Mouse (Mus musculus) thymus, postnatal 4 days (tissue): ENCODE data around the gene Sec24c.
"Not testable (repeated sequence)": the region's sequence is repeated elsewhere in the genome, so short reads cannot be mapped to it uniquely, and the experiment has no call there.

ENCODE experiments used
- DNase-seq: peaks from one replicate; pipeline ENCODE4 v3.0.0; 2021

The Sec24c gene

GRCm38 (mm10) chr14:20674064-20674833 is at the start of gene Sec24c:
TSS of gene Sec24c (plus strand) at chr14:20674308.
- peak; percentile 100 for DNase-seq

DNA sequence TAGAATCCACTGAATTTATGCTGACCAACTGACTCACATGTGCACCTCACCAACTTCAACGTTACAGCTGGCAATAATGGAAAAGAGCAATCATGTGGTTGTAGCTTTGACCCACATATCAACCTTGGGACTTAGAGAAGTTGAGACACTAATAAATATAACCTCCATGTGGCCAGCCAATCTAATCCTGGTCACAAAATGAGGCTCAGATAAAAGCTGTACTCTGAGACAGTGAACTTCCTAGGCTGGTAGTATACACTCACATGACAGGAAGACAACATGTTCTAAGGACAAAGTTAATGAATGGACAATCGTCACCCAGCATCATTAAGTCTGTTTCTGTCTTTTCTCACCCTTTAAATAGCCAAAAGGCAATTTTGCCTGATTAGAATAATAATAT is 47.7 kb upstream of the Sec24c start:
- no peak for DNase-seq

GRCm38 (mm10) chr14:20626971-20627370 is 47.1 kb upstream of the Sec24c start:
- no peak for DNase-seq

DNA sequence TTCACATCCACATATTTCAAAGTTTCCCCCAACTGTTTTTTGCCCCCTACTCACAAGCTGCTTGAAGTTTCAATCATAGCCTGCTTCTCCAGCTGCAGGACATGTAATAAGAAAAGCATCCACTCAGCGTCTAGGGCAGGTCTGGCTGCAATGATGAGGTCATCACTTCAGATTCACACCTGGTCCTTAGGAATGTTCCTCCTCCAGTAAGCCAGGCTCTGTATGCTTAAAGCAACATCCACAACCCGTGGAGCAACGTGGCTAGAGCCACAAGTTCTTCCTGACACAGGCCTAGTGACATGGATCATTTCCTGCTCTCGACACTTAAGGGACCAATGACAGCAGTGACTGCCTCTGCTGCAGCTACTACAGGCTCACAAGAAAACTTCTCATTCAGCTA is 42.9 kb upstream of the Sec24c start:
- no peak for DNase-seq

DNA sequence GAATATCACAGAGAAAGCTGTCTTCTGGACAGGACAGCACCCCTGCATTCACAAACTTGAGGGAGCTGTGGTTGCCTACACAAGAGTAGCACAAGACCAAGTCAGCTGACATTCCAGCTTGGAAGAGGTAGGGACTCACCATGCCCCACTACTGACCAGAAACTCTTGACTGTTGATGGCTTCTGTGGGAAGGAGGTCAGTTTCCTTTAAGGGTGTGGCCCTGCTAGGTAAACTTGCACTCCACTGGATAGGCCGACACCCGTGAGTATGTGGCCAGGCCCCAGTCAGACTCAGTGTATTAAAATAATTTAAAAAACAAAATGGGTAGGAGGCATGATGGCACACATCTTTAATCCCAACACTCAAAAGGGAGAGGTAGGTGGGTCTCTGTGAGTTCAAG is 38.6 kb upstream of the Sec24c start:
- DNase-seq: no peak

DNA sequence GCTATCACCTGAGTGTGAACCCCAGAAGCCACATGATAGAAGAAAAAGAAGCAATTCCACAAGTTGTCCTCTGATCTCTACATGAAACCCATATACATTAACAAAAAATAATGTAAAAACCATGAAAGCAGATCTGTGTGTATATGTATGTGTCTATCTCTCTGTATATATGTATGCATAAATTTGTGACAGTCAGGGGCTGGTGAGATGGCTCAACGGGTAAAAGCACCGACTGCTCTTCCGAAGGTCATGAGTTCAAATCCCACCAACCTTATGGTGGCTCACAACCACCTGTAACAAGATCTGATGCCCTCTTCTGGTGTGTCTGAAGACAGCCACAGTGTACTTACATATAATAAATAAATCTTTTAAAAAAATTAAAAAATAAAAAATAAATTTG is 37.1 kb upstream of the Sec24c start:
- DNase-seq: not testable (repeated sequence)

- no peak for DNase-seq
Measured at GRCm38 (mm10) chr14:20637818-20638574, 36.1 kb upstream of the Sec24c start.

DNA sequence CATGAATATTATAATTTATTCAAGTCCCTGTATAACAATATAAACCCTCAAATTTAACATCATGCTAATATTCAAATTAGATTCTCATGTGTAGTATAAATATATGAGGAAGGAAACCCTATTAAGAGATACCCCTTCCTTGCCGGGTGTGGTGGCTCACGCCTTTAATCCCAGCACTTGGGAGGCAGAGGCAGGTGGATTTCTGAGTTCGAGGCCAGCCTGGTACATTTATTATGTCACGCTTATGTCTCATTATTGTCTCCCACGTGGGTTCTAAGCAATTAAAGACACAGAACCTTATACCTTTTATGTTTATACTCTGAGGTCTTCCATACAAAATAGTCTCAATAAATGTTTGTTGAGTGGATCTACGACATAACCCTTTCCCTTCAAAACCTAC is 35.4 kb upstream of the Sec24c start:
- no peak for DNase-seq

DNA sequence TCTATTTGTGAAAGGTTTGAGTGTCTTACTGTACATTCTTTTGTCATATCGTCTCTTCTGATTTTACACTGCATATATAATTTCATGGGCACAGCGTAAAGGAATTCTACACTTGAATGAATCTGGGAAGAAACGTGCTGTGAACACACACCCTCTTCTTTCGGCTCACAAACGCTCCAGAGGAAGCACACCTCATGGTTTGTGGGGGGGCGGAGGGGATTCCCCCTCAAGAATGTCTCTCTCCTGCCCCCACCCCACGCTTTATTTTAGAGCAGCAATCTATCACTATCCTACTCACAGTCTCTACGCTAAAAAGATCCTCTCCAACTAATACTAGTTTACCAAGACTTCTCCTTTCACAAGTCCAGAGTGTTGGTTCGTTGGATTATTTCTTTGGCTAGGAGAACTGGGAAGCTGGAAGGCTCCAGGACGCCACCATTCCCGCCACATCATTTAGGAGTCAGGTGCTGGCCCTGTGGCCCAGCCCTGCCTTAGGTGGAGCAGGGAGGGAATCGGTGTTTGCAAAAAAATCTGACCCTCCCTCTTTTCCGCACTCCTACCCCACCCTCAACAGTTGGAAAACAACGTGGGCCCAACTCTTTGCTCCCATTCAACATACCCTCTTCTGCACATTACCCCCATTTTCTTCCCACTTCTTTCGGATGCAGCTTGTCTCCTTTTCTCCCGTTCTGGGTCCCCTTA is 34.0 kb upstream of the Sec24c start:
- DNase-seq: peak; percentile 79

DNA sequence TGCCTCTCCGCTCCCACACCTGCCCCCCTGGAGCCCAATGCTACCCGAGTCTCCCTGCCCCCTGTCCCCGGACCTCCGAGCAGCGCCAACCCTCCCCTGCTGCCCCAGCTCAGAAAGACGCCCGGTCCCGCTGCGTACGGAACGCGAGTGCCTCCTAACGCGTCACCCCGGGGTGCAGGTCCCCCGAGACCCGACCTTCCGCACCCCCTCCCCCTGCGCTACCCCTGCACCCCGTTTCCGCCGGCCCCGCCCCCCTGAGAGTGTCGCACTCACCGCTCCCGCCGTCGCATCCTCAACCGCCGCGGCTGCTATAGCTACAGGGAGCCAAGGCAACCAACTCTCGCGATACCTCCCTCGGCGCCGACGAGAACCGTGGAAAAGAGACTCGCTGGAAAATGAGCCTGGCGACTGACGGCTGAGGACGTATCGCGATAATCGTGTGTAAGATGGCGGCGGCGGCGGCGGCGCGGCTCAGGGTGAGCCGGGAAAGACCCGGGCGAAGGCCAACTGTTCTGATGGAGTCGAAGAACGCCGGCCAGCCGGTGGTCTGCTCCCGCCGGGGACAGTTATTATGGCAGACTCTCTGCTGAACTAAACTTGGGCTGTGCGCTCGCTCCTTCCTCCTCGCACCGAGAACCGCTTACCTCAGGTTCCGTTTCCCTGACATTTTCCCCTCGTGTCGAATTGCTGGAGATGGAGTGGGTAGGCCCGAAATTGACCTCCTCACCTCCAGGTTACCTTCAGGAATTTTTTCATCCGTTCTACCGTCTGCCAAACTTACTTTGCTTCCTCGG is 33.3 kb upstream of the Sec24c start, which contains the start of gene Usp54:
Gene Usp54 (minus strand): TSS at position 420 of the 794 bp plus-strand sequence.
- DNase-seq: peak; percentile 100

DNA sequence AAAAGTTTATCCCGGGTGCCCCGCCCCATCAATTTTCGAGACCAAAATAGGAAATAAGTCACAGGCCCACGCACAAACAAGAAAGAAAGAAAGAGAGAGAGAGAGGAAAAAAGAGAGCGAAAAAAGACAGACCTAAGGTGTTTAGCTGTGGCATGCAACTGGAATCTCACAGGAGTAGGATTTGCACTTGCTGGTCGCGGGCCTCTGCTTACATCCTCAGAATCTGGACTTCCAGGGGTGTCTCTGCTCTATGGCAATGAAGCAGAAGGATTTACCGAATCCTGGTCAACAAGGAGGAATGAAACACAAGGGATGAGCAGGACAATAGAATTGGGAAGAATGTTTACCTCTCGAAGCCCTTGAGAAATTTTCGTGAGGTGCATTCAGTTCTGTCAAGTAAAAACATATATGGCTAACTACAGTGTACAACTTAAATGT is 32.7 kb upstream of the Sec24c start:
- DNase-seq: no peak

DNA sequence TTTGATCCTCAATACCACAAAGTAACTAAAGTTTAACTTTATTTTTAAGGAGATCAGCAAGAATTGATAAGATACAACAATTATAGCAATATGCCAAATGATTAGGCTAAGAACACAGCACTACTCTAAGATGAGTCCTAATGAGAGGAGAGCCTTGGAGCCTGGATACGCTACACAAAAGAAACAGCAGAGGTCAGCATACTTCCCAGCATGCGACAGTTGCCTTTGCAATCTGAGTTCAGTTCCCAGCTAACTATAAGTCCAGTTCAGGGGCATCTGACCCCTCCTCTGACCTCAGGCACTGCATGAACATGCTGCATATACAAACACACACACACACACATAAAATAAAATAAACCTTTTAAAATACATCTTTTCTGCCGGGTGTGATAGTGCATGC is 28.6 kb upstream of the Sec24c start:
- DNase-seq: no peak

DNA sequence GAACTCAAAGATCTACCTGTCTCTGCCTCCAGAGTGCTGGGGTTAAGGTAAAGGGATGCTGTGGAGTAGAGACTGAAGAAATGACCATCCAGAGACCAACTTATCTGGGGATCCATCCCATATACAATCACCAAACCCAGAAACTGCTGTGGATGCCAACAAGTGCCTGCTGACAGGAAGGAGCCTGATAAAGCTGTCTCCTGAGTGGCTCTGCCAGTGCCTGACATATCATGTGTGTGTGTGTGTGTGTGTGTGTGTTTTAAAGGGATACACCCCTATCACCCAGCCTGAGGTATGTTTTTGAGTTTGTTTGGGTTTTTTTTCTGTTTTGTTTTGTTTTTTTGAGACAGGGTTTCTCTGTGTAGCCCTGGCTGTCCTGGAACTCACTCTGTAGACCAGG is 27.7 kb upstream of the Sec24c start:
- DNase-seq: no peak

DNA sequence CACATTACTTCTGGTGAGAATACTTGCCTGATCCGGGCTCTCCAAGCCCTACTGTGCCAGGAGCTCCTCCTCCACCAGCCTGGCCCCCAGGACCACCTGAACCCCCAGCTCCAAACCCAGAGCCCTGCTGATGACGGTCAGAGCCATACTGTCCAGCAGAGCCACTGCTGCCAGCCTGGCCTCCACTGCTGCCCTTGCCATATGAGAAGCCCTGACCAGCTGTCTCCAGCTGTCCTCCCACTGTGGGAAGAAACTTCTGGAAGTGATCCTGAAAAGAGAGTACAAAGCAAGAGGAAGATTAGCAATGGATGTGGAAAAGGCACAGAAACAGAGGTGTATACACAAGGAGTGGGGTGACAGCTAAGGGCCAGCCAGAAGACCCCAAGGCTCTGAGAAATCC is 23.1 kb upstream of the Sec24c start:
- no peak for DNase-seq

DNA sequence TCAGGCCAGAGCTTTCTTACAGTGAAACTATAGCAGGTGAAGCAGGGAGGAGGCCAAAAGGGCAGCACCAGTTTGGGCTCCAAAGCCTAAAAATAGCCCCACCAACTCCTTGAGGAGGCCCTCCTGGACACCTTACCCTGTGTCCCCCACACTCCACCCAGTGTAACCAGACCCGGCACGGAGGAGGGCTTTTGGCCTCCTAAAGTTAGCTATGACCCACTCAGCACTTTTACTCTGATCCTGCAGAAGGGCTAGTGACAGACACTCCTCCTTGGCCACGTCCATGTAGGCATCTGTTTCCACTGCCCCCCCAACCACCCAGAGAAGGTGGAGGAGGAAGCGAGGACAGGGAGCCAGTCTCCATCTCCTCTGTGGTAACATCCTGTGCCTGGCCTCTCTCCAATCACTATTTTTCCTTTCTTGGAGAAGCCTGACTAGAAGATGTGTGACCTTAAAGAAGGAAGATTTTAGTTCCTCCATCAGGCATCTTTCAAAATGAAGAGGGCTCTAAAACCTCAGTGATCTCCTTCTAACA is 22.3 kb upstream of the Sec24c start:
- DNase-seq: no peak

DNA sequence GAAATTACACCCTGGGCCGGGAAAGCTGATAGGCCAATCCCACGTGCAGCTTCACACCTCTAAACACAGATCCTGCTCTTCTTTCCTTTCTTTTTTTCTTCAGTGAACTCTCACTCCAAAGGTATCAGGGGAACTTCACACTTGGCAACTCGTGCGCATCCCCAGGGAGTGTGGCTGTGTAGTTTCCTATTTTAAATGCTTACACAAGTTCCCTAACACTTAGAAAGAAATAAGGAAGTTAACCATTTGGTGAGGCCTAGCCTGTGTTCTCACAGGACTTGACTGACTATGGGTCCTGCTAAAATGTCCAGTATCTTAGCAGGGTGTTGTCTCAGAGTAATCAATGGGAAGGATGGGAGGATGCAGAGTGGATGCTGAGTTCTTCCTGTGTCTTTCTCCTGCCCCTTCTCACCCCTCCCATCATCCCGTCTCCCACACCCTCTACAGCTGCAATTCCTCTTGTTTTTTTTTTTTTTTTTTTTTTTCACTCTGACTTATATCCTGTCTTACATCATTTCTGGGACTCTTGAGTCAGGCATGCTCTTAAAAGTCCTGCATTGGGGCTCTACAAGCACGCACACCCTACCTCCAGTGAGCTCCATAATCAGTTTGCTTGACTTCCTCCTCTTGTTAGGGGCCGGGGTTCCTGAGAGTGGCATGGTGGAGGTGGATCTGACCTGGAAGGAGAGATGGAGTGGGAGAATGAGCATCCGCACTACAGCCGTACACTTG is 19.3 kb upstream of the Sec24c start:
- no peak for DNase-seq

- no peak for DNase-seq
Measured at GRCm38 (mm10) chr14:20655731-20656130, 18.4 kb upstream of the Sec24c start.

- no peak for DNase-seq
Measured at GRCm38 (mm10) chr14:20656361-20656760, 17.7 kb upstream of the Sec24c start, which contains the start of gene Myoz1. TSS of gene Myoz1 (minus strand) at chr14:20656540.

GRCm38 (mm10) chr14:20658326-20658725 is 15.8 kb upstream of the Sec24c start:
- DNase-seq: no peak

GRCm38 (mm10) chr14:20658902-20659301 is 15.2 kb upstream of the Sec24c start:
- DNase-seq: no peak

GRCm38 (mm10) chr14:20659687-20660086 is 14.4 kb upstream of the Sec24c start:
- no peak for DNase-seq
